Mouse (Mus musculus) right cerebral cortex, adult 18-20 months (tissue): ENCODE data around the gene Nmnat3.
"Not testable (repeated sequence)": the region's sequence is repeated elsewhere in the genome, so short reads cannot be mapped to it uniquely, and the experiment has no call there.

Source experiments
- DNase-seq: peaks from one replicate; pipeline ENCODE4 v3.0.0; 2022; ENCODE audit warnings: mixed read lengths

The Nmnat3 gene

GRCm38 (mm10) chr9:98287135-98287534 is at the start of gene Nmnat3:
Gene Nmnat3 (plus strand): TSS chr9:98287435.
- not testable (repeated sequence) for DNase-seq

- no peak for DNase-seq
Observed at GRCm38 (mm10) chr9:98243481-98243880, 43.8 kb upstream of the Nmnat3 start.

- peak; percentile 70 for DNase-seq
Observed at GRCm38 (mm10) chr9:98244223-98244622, 43.0 kb upstream of the Nmnat3 start.

- DNase-seq = no peak
Observed at GRCm38 (mm10) chr9:98245226-98245625, 42.0 kb upstream of the Nmnat3 start.

GRCm38 (mm10) chr9:98246351-98246750 is 40.9 kb upstream of the Nmnat3 start:
- DNase-seq = no peak

GRCm38 (mm10) chr9:98260210-98260609 is 27.0 kb upstream of the Nmnat3 start:
- DNase-seq = no peak

- no peak for DNase-seq
Observed at GRCm38 (mm10) chr9:98261461-98262011, 25.7 kb upstream of the Nmnat3 start.

GRCm38 (mm10) chr9:98264916-98265315 is 22.3 kb upstream of the Nmnat3 start:
- peak; percentile 8 for DNase-seq

- DNase-seq = no peak
Observed at GRCm38 (mm10) chr9:98272734-98273133, 14.5 kb upstream of the Nmnat3 start.

- no peak for DNase-seq
Observed at GRCm38 (mm10) chr9:98275080-98275479, 12.2 kb upstream of the Nmnat3 start.

- no peak for DNase-seq
Observed at GRCm38 (mm10) chr9:98280162-98280561, 7.1 kb upstream of the Nmnat3 start.

GRCm38 (mm10) chr9:98285606-98286301 is 1.5 kb upstream of the Nmnat3 start:
- no peak for DNase-seq

GRCm38 (mm10) chr9:98289665-98290064 is 2.4 kb downstream of the Nmnat3 start:
- no peak for DNase-seq

GRCm38 (mm10) chr9:98290591-98290990 is 3.4 kb downstream of the Nmnat3 start:
- no peak for DNase-seq

GRCm38 (mm10) chr9:98296383-98297201 is 9.4 kb downstream of the Nmnat3 start:
- DNase-seq = peak; percentile 81

GRCm38 (mm10) chr9:98297234-98297936 is 10.2 kb downstream of the Nmnat3 start:
- peak; percentile 28 for DNase-seq

- DNase-seq = no peak
Observed at GRCm38 (mm10) chr9:98297937-98298595, 10.8 kb downstream of the Nmnat3 start.

- no peak for DNase-seq
Observed at GRCm38 (mm10) chr9:98298761-98299160, 11.5 kb downstream of the Nmnat3 start.

GRCm38 (mm10) chr9:98299235-98299634 is 12.0 kb downstream of the Nmnat3 start:
- DNase-seq = no peak

- no peak for DNase-seq
Observed at GRCm38 (mm10) chr9:98300582-98300981, 13.3 kb downstream of the Nmnat3 start.

- DNase-seq = no peak
Observed at GRCm38 (mm10) chr9:98307011-98307410, 19.8 kb downstream of the Nmnat3 start.

- DNase-seq = no peak
Observed at GRCm38 (mm10) chr9:98311316-98311965, 24.2 kb downstream of the Nmnat3 start.
